Mouse (Mus musculus): Measurements from ENCODE around the gene Pdk3.
A peak's percentile ranks its signal among the peaks of the same experiment; 100 is the strongest.

The Pdk3 gene

GRCm38 (mm10) chrX:93831561-93832336 is at the start of gene Pdk3:
Gene Pdk3 (minus strand): TSS chrX:93832201.
- DNase-seq (ENCODE audit: low spot score): peak; percentile 74

GRCm38 (mm10) chrX:93877634-93878016 is 45.6 kb upstream of the Pdk3 start:
- no peak for DNase-seq (ENCODE audit: low spot score)

- no peak for DNase-seq (ENCODE audit: low spot score)
Observed at GRCm38 (mm10) chrX:93876981-93877633, 45.1 kb upstream of the Pdk3 start.

- DNase-seq (ENCODE audit: low spot score): no peak
Observed at GRCm38 (mm10) chrX:93863393-93863792, 31.4 kb upstream of the Pdk3 start.

- DNase-seq (ENCODE audit: low spot score): no peak
Observed at GRCm38 (mm10) chrX:93862525-93863086, 30.6 kb upstream of the Pdk3 start.

- no peak for DNase-seq (ENCODE audit: low spot score)
Observed at GRCm38 (mm10) chrX:93857756-93858155, 25.8 kb upstream of the Pdk3 start.

- DNase-seq (ENCODE audit: low spot score): no peak
Observed at GRCm38 (mm10) chrX:93832337-93832884, 410 bp upstream of the Pdk3 start.

- no peak for DNase-seq (ENCODE audit: low spot score)
Observed at GRCm38 (mm10) chrX:93825787-93826186, 6.2 kb downstream of the Pdk3 start.

GRCm38 (mm10) chrX:93808040-93808439 is 24.0 kb downstream of the Pdk3 start:
- DNase-seq (ENCODE audit: low spot score): no peak

- DNase-seq (ENCODE audit: low spot score): no peak
Observed at GRCm38 (mm10) chrX:93793168-93793567, 38.8 kb downstream of the Pdk3 start.

GRCm38 (mm10) chrX:93789562-93789961 is 42.4 kb downstream of the Pdk3 start:
- DNase-seq (ENCODE audit: low spot score): no peak

GRCm38 (mm10) chrX:93760770-93761169 is 71.2 kb downstream of the Pdk3 start:
- no peak for DNase-seq (ENCODE audit: low spot score)

- DNase-seq (ENCODE audit: low spot score): no peak
Observed at GRCm38 (mm10) chrX:93756867-93757455, 75.0 kb downstream of the Pdk3 start.

GRCm38 (mm10) chrX:93755210-93755842 is 76.7 kb downstream of the Pdk3 start:
- DNase-seq (ENCODE audit: low spot score): no peak

- DNase-seq (ENCODE audit: low spot score): no peak
Observed at GRCm38 (mm10) chrX:93750566-93750965, 81.4 kb downstream of the Pdk3 start.

GRCm38 (mm10) chrX:93749165-93749564 is 82.8 kb downstream of the Pdk3 start:
- DNase-seq (ENCODE audit: low spot score): no peak

- DNase-seq (ENCODE audit: low spot score): no peak
Observed at GRCm38 (mm10) chrX:93732975-93733748, 98.8 kb downstream of the Pdk3 start.

- DNase-seq (ENCODE audit: low spot score): no peak
Observed at GRCm38 (mm10) chrX:93732407-93732806, 99.6 kb downstream of the Pdk3 start.

GRCm38 (mm10) chrX:93730854-93731253 is 101.1 kb downstream of the Pdk3 start:
- DNase-seq (ENCODE audit: low spot score): no peak

GRCm38 (mm10) chrX:93729529-93729928 is 102.5 kb downstream of the Pdk3 start:
- DNase-seq (ENCODE audit: low spot score): no peak

Measured in left cerebral cortex, adult 11 months (tissue).